Mouse (Mus musculus): Measurements from ENCODE around the gene Epha7.

Gene Epha7

GRCm38 (mm10) chr4:28901496-28901895 lies 88.6 kb downstream of the Epha7 start:
- no peak for DNase-seq

- DNase-seq: peak; percentile 61
Observed at GRCm38 (mm10) chr4:28902004-28902704, 89.2 kb downstream of the Epha7 start.

- DNase-seq: no peak
Observed at GRCm38 (mm10) chr4:28906985-28907384, 94.1 kb downstream of the Epha7 start.

GRCm38 (mm10) chr4:28910127-28910526 lies 97.2 kb downstream of the Epha7 start:
- no peak for DNase-seq

- no peak for DNase-seq
Observed at GRCm38 (mm10) chr4:28912028-28912427, 99.1 kb downstream of the Epha7 start.

GRCm38 (mm10) chr4:28913613-28914012 lies 100.7 kb downstream of the Epha7 start:
- DNase-seq: no peak

- DNase-seq: no peak
Observed at GRCm38 (mm10) chr4:28920645-28921044, 107.7 kb downstream of the Epha7 start.

GRCm38 (mm10) chr4:28926072-28926471 lies 113.1 kb downstream of the Epha7 start:
- no peak for DNase-seq

GRCm38 (mm10) chr4:28933431-28933830 lies 120.5 kb downstream of the Epha7 start:
- no peak for DNase-seq

- peak; percentile 45 for DNase-seq
Observed at GRCm38 (mm10) chr4:28934802-28935201, 121.9 kb downstream of the Epha7 start.

- DNase-seq: peak; percentile 41
Observed at GRCm38 (mm10) chr4:28935567-28935966, 122.6 kb downstream of the Epha7 start.

- no peak for DNase-seq
Observed at GRCm38 (mm10) chr4:28940710-28941109, 127.8 kb downstream of the Epha7 start.

GRCm38 (mm10) chr4:28944237-28944636 lies 131.3 kb downstream of the Epha7 start:
- no peak for DNase-seq

GRCm38 (mm10) chr4:28960889-28961560 lies 148.1 kb downstream of the Epha7 start:
- no peak for DNase-seq

- peak; percentile 11 for DNase-seq
Observed at GRCm38 (mm10) chr4:28967584-28968315, 154.8 kb downstream of the Epha7 start.

- DNase-seq: no peak
Observed at GRCm38 (mm10) chr4:28998462-28999286, 185.7 kb downstream of the Epha7 start.

GRCm38 (mm10) chr4:28999287-28999595 lies 186.3 kb downstream of the Epha7 start:
- peak; percentile 3 for DNase-seq

GRCm38 (mm10) chr4:29010333-29010732 lies 197.4 kb downstream of the Epha7 start:
- DNase-seq: no peak
